Mouse (Mus musculus) C2C12 (cell line): ENCODE measurements around the gene Spz1. TPM values are rescaled to one million over a fixed set of nuclear protein-coding genes. Genes with fewer than 3 reads are reported as not detected.

ENCODE experiments used
- H3K27me3 ChIP-seq: one replicate; pipeline ENCODE4 v1.6.1; 2011; ENCODE audit not compliant: control insufficient read depth, insufficient read depth, insufficient read length
- H3K36me3 ChIP-seq: one replicate; pipeline ENCODE4 v1.6.1; 2011; ENCODE audit not compliant: control insufficient read depth, insufficient read depth
- H3K4me3 ChIP-seq: one replicate; pipeline ENCODE4 v1.5.1; 2011; ENCODE audit warnings: mild to moderate bottlenecking, control low read depth; ENCODE audit not compliant: poor library complexity, insufficient read depth, severe bottlenecking
- H3K79me2 ChIP-seq: one replicate; pipeline ENCODE4 v1.6.1; 2011; ENCODE audit not compliant: control insufficient read depth, insufficient read depth
- H3K79me3 ChIP-seq: one replicate; pipeline ENCODE4 v1.6.1; 2011; ENCODE audit warnings: low read depth, control low read depth
- H3ac ChIP-seq: one replicate; pipeline ENCODE3; 2011; ENCODE audit warnings: low read depth; ENCODE audit not compliant: control insufficient read depth, insufficient read length
- CEBPB ChIP-seq: IDR thresholded peaks from one replicate; pipeline ENCODE4 v1.6.1; 2011; ENCODE audit warnings: low read depth, mild to moderate bottlenecking, control low read depth, moderate library complexity
- CTCF ChIP-seq: IDR thresholded peaks from one replicate; pipeline ENCODE4 v1.5.1; 2011; ENCODE audit not compliant: control insufficient read depth, insufficient read depth, insufficient read length
- FOSL1 ChIP-seq: IDR thresholded peaks from one replicate; pipeline ENCODE4 v1.8.0; 2011; ENCODE audit warnings: mild to moderate bottlenecking, low read length; ENCODE audit not compliant: poor library complexity, insufficient read depth, severe bottlenecking
- MAX ChIP-seq: IDR thresholded peaks from one replicate; pipeline ENCODE4 v1.6.1; 2011; ENCODE audit warnings: mild to moderate bottlenecking, control low read depth
- MYOD1 ChIP-seq: IDR thresholded peaks from one replicate; pipeline ENCODE4 v1.6.1; 2011; ENCODE audit warnings: low read depth; ENCODE audit not compliant: control insufficient read depth, insufficient read length
- MYOG ChIP-seq: IDR thresholded peaks from one replicate; pipeline ENCODE4 v1.6.1; 2011; ENCODE audit not compliant: control insufficient read depth, insufficient read length; ENCODE audit errors: extremely low read depth
- USF1 ChIP-seq: IDR thresholded peaks from one replicate; pipeline ENCODE4 v1.6.1; 2011; ENCODE audit warnings: low read depth, mild to moderate bottlenecking, control low read depth, moderate library complexity
- polyA plus RNA-seq: library from polyadenylated mRNA; unstranded; fragments of >200 nt; fragmentation: generic; extraction: Trizol; gene quantifications from one replicate; pipeline ENCODE4 v1.2.1, GENCODE M21; 2012; ENCODE audit warnings: missing spikeins

Spz1 gene
- polyA plus RNA-seq, 1 experiment = 0.06 TPM

- H3K79me2 ChIP-seq = no peaks in the 10 kb centered on the region
- H3ac ChIP-seq = no peak overlapping the region
- TF ChIP-seq MYOG = no peak
- no peaks in the 10 kb centered on the region for H3K79me3 ChIP-seq
- no peaks in the 10 kb centered on the region for H3K36me3 ChIP-seq
- no peak overlapping the region for H3K4me3 ChIP-seq
- no peaks in the 10 kb centered on the region for H3K27me3 ChIP-seq
Measured at GRCm38 (mm10) chr13:92589255-92589654, 13.3 kb upstream of the Spz1 start.

GRCm38 (mm10) chr13:92588704-92589103 is 12.7 kb upstream of the Spz1 start:
- H3K79me3 ChIP-seq = no peaks in the 10 kb centered on the region
- no peak for TF ChIP-seq MAX
- H3K79me2 ChIP-seq = no peaks in the 10 kb centered on the region

GRCm38 (mm10) chr13:92584094-92584717 is 8.2 kb upstream of the Spz1 start:
- Histone ChIP-seq H3K79me2 (no peaks in the 10 kb centered on the region), H3K79me3 (no peaks in the 10 kb centered on the region), H3ac (no peak overlapping the region), H3K27me3 (no peaks in the 10 kb centered on the region), H3K4me3 (no peak overlapping the region), H3K36me3 (no peaks in the 10 kb centered on the region)
- TF ChIP-seq MYOG (no peak), FOSL1 (no peak)

More at GRCm38 (mm10) chr13:92588704-92589103, 12.7 kb upstream of the Spz1 start:
- Histone ChIP-seq H3K4me3 (no peak overlapping the region), H3ac (no peak overlapping the region), H3K36me3 (no peaks in the 10 kb centered on the region), H3K27me3 (no peaks in the 10 kb centered on the region)

GRCm38 (mm10) chr13:92580220-92581043 is 4.5 kb upstream of the Spz1 start:
- Histone ChIP-seq H3ac (no peak overlapping the region), H3K36me3 (no peaks in the 10 kb centered on the region), H3K27me3 (no peaks in the 10 kb centered on the region), H3K79me3 (no peaks in the 10 kb centered on the region), H3K4me3 (no peak overlapping the region), H3K79me2 (no peaks in the 10 kb centered on the region)
- no peak for TF ChIP-seq USF1
- TF ChIP-seq FOSL1 = no peak
- no peak for TF ChIP-seq MYOG
- no peak for TF ChIP-seq CTCF
- no peak for TF ChIP-seq CEBPB
- no peak for TF ChIP-seq MAX
- TF ChIP-seq MYOD1 = no peak

GRCm38 (mm10) chr13:92578210-92578609 is 2.2 kb upstream of the Spz1 start:
- TF ChIP-seq MYOG = no peak
- TF ChIP-seq CEBPB = no peak
- no peak for TF ChIP-seq MAX
- TF ChIP-seq CTCF = no peak
- no peak for TF ChIP-seq USF1
- TF ChIP-seq MYOD1 = no peak
- no peak for TF ChIP-seq FOSL1
- H3K4me3 ChIP-seq = no peak overlapping the region
- no peak overlapping the region for H3ac ChIP-seq
- no peaks in the 10 kb centered on the region for H3K79me3 ChIP-seq
- H3K36me3 ChIP-seq = no peaks in the 10 kb centered on the region
- peaks cover 3% of the 10 kb centered on the region for H3K27me3 ChIP-seq
- no peaks in the 10 kb centered on the region for H3K79me2 ChIP-seq

GRCm38 (mm10) chr13:92576688-92577087 is 716 bp upstream of the Spz1 start:
- Histone ChIP-seq H3K79me3 (no peaks in the 10 kb centered on the region), H3K36me3 (no peaks in the 10 kb centered on the region), H3K27me3 (peaks cover 3% of the 10 kb centered on the region), H3ac (no peak overlapping the region), H3K79me2 (no peaks in the 10 kb centered on the region), H3K4me3 (no peak overlapping the region)
- TF ChIP-seq CEBPB = no peak
- no peak for TF ChIP-seq MYOD1
- TF ChIP-seq CTCF = no peak
- no peak for TF ChIP-seq MYOG
- TF ChIP-seq USF1 = no peak
- no peak for TF ChIP-seq MAX
- TF ChIP-seq FOSL1 = no peak
